Mouse (Mus musculus) frontal cortex, postnatal 36 days (tissue): Measurements from ENCODE around the gene Ccdc169.

Experiments used
- DNase-seq, 2 experiments: peaks; one replicate each; pipeline ENCODE4 v3.0.0; 2022; ENCODE audit warnings: low spot score in 2 of 2

Gene Ccdc169

GRCm38 (mm10) chr3:55137039-55137438, at the start of gene Ccdc169:
TSS of gene Ccdc169 (plus strand) at chr3:55137339.
- DNase-seq: no peak

- peak in 1 of 2 experiments; percentile 33 for DNase-seq
Measured at GRCm38 (mm10) chr3:55087360-55087759, 49.8 kb upstream of the Ccdc169 start.

- DNase-seq: no peak
Measured at GRCm38 (mm10) chr3:55088359-55088758, 48.8 kb upstream of the Ccdc169 start.

- no peak for DNase-seq
Measured at GRCm38 (mm10) chr3:55088843-55089242, 48.3 kb upstream of the Ccdc169 start.

- DNase-seq: no peak
Measured at GRCm38 (mm10) chr3:55089291-55089690, 47.8 kb upstream of the Ccdc169 start.

GRCm38 (mm10) chr3:55093161-55093560, 44.0 kb upstream of the Ccdc169 start:
- no peak for DNase-seq

- peak in 1 of 2 experiments; percentile 35 for DNase-seq
Measured at GRCm38 (mm10) chr3:55095968-55096654, 41.0 kb upstream of the Ccdc169 start.

GRCm38 (mm10) chr3:55096655-55097005, 40.5 kb upstream of the Ccdc169 start:
- DNase-seq: no peak

GRCm38 (mm10) chr3:55097186-55097585, 40.0 kb upstream of the Ccdc169 start:
- DNase-seq: peak in 1 of 2 experiments; percentile 17

GRCm38 (mm10) chr3:55098014-55098413, 39.1 kb upstream of the Ccdc169 start:
- DNase-seq: no peak

GRCm38 (mm10) chr3:55098990-55099389, 38.1 kb upstream of the Ccdc169 start:
- DNase-seq: no peak

- DNase-seq: no peak
Measured at GRCm38 (mm10) chr3:55101092-55101491, 36.0 kb upstream of the Ccdc169 start.

GRCm38 (mm10) chr3:55105372-55106023, 31.6 kb upstream of the Ccdc169 start:
- no peak for DNase-seq

GRCm38 (mm10) chr3:55106051-55106450, 31.1 kb upstream of the Ccdc169 start:
- peak in 1 of 2 experiments; percentile 10 for DNase-seq

- no peak for DNase-seq
Measured at GRCm38 (mm10) chr3:55109097-55109496, 28.0 kb upstream of the Ccdc169 start.

GRCm38 (mm10) chr3:55111935-55112709, 25.0 kb upstream of the Ccdc169 start, which contains the start of gene Spg20:
TSS of gene Spg20 (plus strand) at chr3:55112108.
- DNase-seq: peak; percentile 95 to 98

GRCm38 (mm10) chr3:55112710-55113415, 24.3 kb upstream of the Ccdc169 start:
- DNase-seq: no peak

GRCm38 (mm10) chr3:55114313-55115065, 22.6 kb upstream of the Ccdc169 start:
- no peak for DNase-seq

- no peak for DNase-seq
Measured at GRCm38 (mm10) chr3:55115071-55115470, 22.1 kb upstream of the Ccdc169 start.

- DNase-seq: no peak
Measured at GRCm38 (mm10) chr3:55115989-55116388, 21.1 kb upstream of the Ccdc169 start.

GRCm38 (mm10) chr3:55119275-55119898, 17.8 kb upstream of the Ccdc169 start:
- DNase-seq: no peak
